Mouse (Mus musculus): ENCODE data around the gene 1700123O20Rik.

Gene 1700123O20Rik

GRCm38 (mm10) chr14:54678657-54679304 lies 7.2 kb upstream of the 1700123O20Rik start:
- no peak for DNase-seq (ENCODE audit: low spot score in 2 of 2)

GRCm38 (mm10) chr14:54682396-54682795 lies 3.6 kb upstream of the 1700123O20Rik start:
- no peak for DNase-seq (ENCODE audit: low spot score in 2 of 2)

GRCm38 (mm10) chr14:54685471-54685870 lies 545 bp upstream of the 1700123O20Rik start:
- DNase-seq (ENCODE audit: low spot score in 2 of 2) = no peak

- peak; percentile 100 for DNase-seq (ENCODE audit: low spot score in 2 of 2)
Measured at GRCm38 (mm10) chr14:54686522-54687143, 617 bp downstream of the 1700123O20Rik start, which contains the start of gene Acin1. TSS of gene Acin1 (minus strand) at chr14:54686931.

- DNase-seq (ENCODE audit: low spot score in 2 of 2) = no peak
Measured at GRCm38 (mm10) chr14:54687251-54687650, 1.2 kb downstream of the 1700123O20Rik start.

- DNase-seq (ENCODE audit: low spot score in 2 of 2) = no peak
Measured at GRCm38 (mm10) chr14:54695042-54695441, 9.0 kb downstream of the 1700123O20Rik start.

GRCm38 (mm10) chr14:54696752-54697151 lies 10.7 kb downstream of the 1700123O20Rik start:
- no peak for DNase-seq (ENCODE audit: low spot score in 2 of 2)

- no peak for DNase-seq (ENCODE audit: low spot score in 2 of 2)
Measured at GRCm38 (mm10) chr14:54698733-54699132, 12.7 kb downstream of the 1700123O20Rik start, which contains the start of gene Gm29776. TSS of gene Gm29776 (minus strand) at chr14:54698833.

GRCm38 (mm10) chr14:54699586-54699985 lies 13.6 kb downstream of the 1700123O20Rik start:
- DNase-seq (ENCODE audit: low spot score in 2 of 2) = no peak

- DNase-seq (ENCODE audit: low spot score in 2 of 2) = peak; percentile 57 to 75
Measured at GRCm38 (mm10) chr14:54701298-54701697, 15.3 kb downstream of the 1700123O20Rik start.

GRCm38 (mm10) chr14:54703207-54703606 lies 17.2 kb downstream of the 1700123O20Rik start:
- no peak for DNase-seq (ENCODE audit: low spot score in 2 of 2)

- no peak for DNase-seq (ENCODE audit: low spot score in 2 of 2)
Measured at GRCm38 (mm10) chr14:54705844-54706243, 19.8 kb downstream of the 1700123O20Rik start.

GRCm38 (mm10) chr14:54706589-54707320 lies 20.7 kb downstream of the 1700123O20Rik start:
- DNase-seq (ENCODE audit: low spot score in 2 of 2) = no peak

- no peak for DNase-seq (ENCODE audit: low spot score in 2 of 2)
Measured at GRCm38 (mm10) chr14:54709054-54709453, 23.0 kb downstream of the 1700123O20Rik start.

GRCm38 (mm10) chr14:54712074-54712473 lies 26.1 kb downstream of the 1700123O20Rik start, which contains the start of gene Cebpe:
TSS of gene Cebpe (minus strand) at chr14:54712174.
- DNase-seq (ENCODE audit: low spot score in 2 of 2) = no peak

GRCm38 (mm10) chr14:54712861-54713260 lies 26.8 kb downstream of the 1700123O20Rik start:
- DNase-seq (ENCODE audit: low spot score in 2 of 2) = no peak

GRCm38 (mm10) chr14:54714121-54714520 lies 28.1 kb downstream of the 1700123O20Rik start:
- peak; percentile 34 to 42 for DNase-seq (ENCODE audit: low spot score in 2 of 2)

- peak in 1 of 2 experiments; percentile 24 for DNase-seq (ENCODE audit: low spot score in 2 of 2)
Measured at GRCm38 (mm10) chr14:54714617-54715081, 28.6 kb downstream of the 1700123O20Rik start.

GRCm38 (mm10) chr14:54715402-54715801 lies 29.4 kb downstream of the 1700123O20Rik start:
- DNase-seq (ENCODE audit: low spot score in 2 of 2) = no peak

GRCm38 (mm10) chr14:54720041-54720440 lies 34.0 kb downstream of the 1700123O20Rik start:
- no peak for DNase-seq (ENCODE audit: low spot score in 2 of 2)

GRCm38 (mm10) chr14:54720654-54721350 lies 34.8 kb downstream of the 1700123O20Rik start:
- DNase-seq (ENCODE audit: low spot score in 2 of 2) = no peak

- DNase-seq (ENCODE audit: low spot score in 2 of 2) = no peak
Measured at GRCm38 (mm10) chr14:54721711-54722110, 35.7 kb downstream of the 1700123O20Rik start.

Data from urinary bladder, adult 18-20 months (tissue).